ENCODE assay signal across 7 mouse cellular contexts in genomic region chr9:34954212-34954611, GRCm38 (mm10).
DNase-seq lines count a peak whose midpoint lies in the region; ATAC-seq and TF ChIP-seq lines count a peak whose summit lies in the region.

No protein-coding gene starts in this region.

- DNase-seq in kidney, adult 2 months: peak; percentile 4
- peak; percentile 11 for DNase-seq in CD4-positive helper T cell, adult 2 months (ENCODE audit: low read depth, low spot score)
- peak; percentile 56 for DNase-seq in NIH3T3 (ENCODE audit: low read depth)
- DNase-seq in embryonic facial prominence, embryonic 14.5 days (ENCODE audit: low spot score): peak; percentile 46

- H3K4me3 ChIP-seq in kidney, adult 2 months (ENCODE audit: insufficient read depth, low read depth, low read length): no peak overlapping the region
- no peak overlapping the region for H3K4me3 ChIP-seq in kidney, embryonic 16.5 days (ENCODE audit: low read length)
- no peak overlapping the region for H3K4me3 ChIP-seq in embryonic facial prominence, embryonic 14.5 days (ENCODE audit: low read depth, low read length)
- H3K4me3 ChIP-seq in midbrain, embryonic 16.5 days (ENCODE audit: low read depth, low read length): no peak overlapping the region

- no peaks in the 10 kb centered on the region for H3K9me3 ChIP-seq in kidney, embryonic 16.5 days (ENCODE audit: low read length)
- H3K9me3 ChIP-seq in embryonic facial prominence, embryonic 14.5 days (ENCODE audit: control insufficient read depth, low read length): no peaks in the 10 kb centered on the region
- no peaks in the 10 kb centered on the region for H3K9me3 ChIP-seq in midbrain, embryonic 16.5 days (replicated peaks; ENCODE audit: control insufficient read depth, low read length, poor library complexity, severe bottlenecking)

- ATAC-seq in kidney, embryonic 16.5 days (ENCODE audit: low FRiP score, low TSS enrichment): no peak
- ATAC-seq in embryonic facial prominence, embryonic 14.5 days (ENCODE audit: low read depth): no peak
- ATAC-seq in midbrain, embryonic 16.5 days: peak; percentile 39; the same call in 1 of the 2 replicates
- no peak for ATAC-seq in granulocyte monocyte progenitor cell, adult 5-6 weeks (replicated peaks; ENCODE audit: poor library complexity, severe bottlenecking)

- no peak overlapping the region for H3K27ac ChIP-seq in kidney, adult 2 months (ENCODE audit: insufficient read depth, low read depth, low read length)
- H3K27ac ChIP-seq in kidney, embryonic 16.5 days (ENCODE audit: low read length): no peak overlapping the region
- no peak overlapping the region for H3K27ac ChIP-seq in embryonic facial prominence, embryonic 14.5 days (replicated peaks; ENCODE audit: low read depth, low read length)
- no peak overlapping the region for H3K27ac ChIP-seq in midbrain, embryonic 16.5 days (ENCODE audit: low read length)

- no peak overlapping the region for H3K4me2 ChIP-seq in kidney, embryonic 16.5 days (replicated peaks; ENCODE audit: low read depth, low read length)
- no peak overlapping the region for H3K4me2 ChIP-seq in embryonic facial prominence, embryonic 14.5 days (ENCODE audit: low read depth, low read length)
- H3K4me2 ChIP-seq in midbrain, embryonic 16.5 days (ENCODE audit: low read length): no peak overlapping the region

- no peak; the same call in 1 of the 2 replicates for TF ChIP-seq CTCF in kidney, adult 2 months (conservative IDR thresholded peaks at IDR 0.05; ENCODE audit: insufficient read depth, insufficient read length, low read depth, low read length)

- H3K4me1 ChIP-seq in kidney, adult 2 months (ENCODE audit: control insufficient read depth, insufficient read depth, low read length): no peaks in the 10 kb centered on the region
- no peaks in the 10 kb centered on the region for H3K4me1 ChIP-seq in kidney, embryonic 16.5 days (ENCODE audit: insufficient read depth, low read length)
- no peaks in the 10 kb centered on the region for H3K4me1 ChIP-seq in embryonic facial prominence, embryonic 14.5 days (ENCODE audit: control insufficient read depth, insufficient read depth, low read length)
- peaks cover 2% of the 10 kb centered on the region; the same call in 1 of the 2 replicates for H3K4me1 ChIP-seq in midbrain, embryonic 16.5 days (ENCODE audit: control insufficient read depth, insufficient read depth, low read length)

- TF ChIP-seq POLR2A in kidney, adult 2 months (IDR thresholded peaks at IDR 0.05; ENCODE audit: low read depth, low read length): no peak

- WGBS in kidney, adult 2 months: 76% methylated on average over 5 of the region's 5 CpGs
- 64% methylated on average over 5 of the region's 5 CpGs for WGBS in kidney, embryonic 16.5 days
- WGBS in embryonic facial prominence, embryonic 14.5 days: 59% methylated on average over 5 of the region's 5 CpGs
- 56% methylated on average over 5 of the region's 5 CpGs for WGBS in midbrain, embryonic 16.5 days

- no peaks in the 10 kb centered on the region for H3K27me3 ChIP-seq in kidney, adult 2 months (replicated peaks; ENCODE audit: control insufficient read depth, insufficient read depth, low read length)
- H3K27me3 ChIP-seq in kidney, embryonic 16.5 days (ENCODE audit: insufficient read depth, low read length): no peaks in the 10 kb centered on the region
- no peaks in the 10 kb centered on the region for H3K27me3 ChIP-seq in embryonic facial prominence, embryonic 14.5 days (replicated peaks; ENCODE audit: control insufficient read depth, insufficient read depth, low read length)
- H3K27me3 ChIP-seq in midbrain, embryonic 16.5 days (ENCODE audit: control insufficient read depth, insufficient read depth, low read depth, low read length): no peaks in the 10 kb centered on the region

- no peaks in the 10 kb centered on the region for H3K36me3 ChIP-seq in kidney, adult 2 months (ENCODE audit: control insufficient read depth, insufficient read depth, low read length)
- H3K36me3 ChIP-seq in kidney, embryonic 16.5 days (ENCODE audit: insufficient read depth, low read length): no peaks in the 10 kb centered on the region
- H3K36me3 ChIP-seq in embryonic facial prominence, embryonic 14.5 days (ENCODE audit: control insufficient read depth, insufficient read depth, low read length): no peaks in the 10 kb centered on the region
- no peaks in the 10 kb centered on the region for H3K36me3 ChIP-seq in midbrain, embryonic 16.5 days (ENCODE audit: control insufficient read depth, insufficient read depth, low read length)

- H3K9ac ChIP-seq in kidney, embryonic 16.5 days (replicated peaks; ENCODE audit: low read length): no peak overlapping the region
- no peak overlapping the region for H3K9ac ChIP-seq in embryonic facial prominence, embryonic 14.5 days (ENCODE audit: low read depth, low read length)
- H3K9ac ChIP-seq in midbrain, embryonic 16.5 days (ENCODE audit: low read depth, low read length): no peak overlapping the region

Comparison
In these comparisons a context has a peak if more than half of its experiments do, and no peak if none do; other contexts are left out.
1. DNase-seq: peak in every context shown above with its lines; median percentile 56 in NIH3T3; 46 in embryonic facial prominence, embryonic 14.5 days; 11 in CD4-positive helper T cell, adult 2 months; 4 in kidney, adult 2 months.